Comparison of ENCODE assay signal across 17 mouse cellular contexts in genomic region chr11:5451341-5451740, GRCm38 (mm10). TPM values are rescaled to one million over a fixed set of nuclear protein-coding genes. Genes with fewer than 3 reads are reported as not detected.
A peak's percentile ranks its signal among the peaks of the same experiment; 100 is the strongest.
DNase-seq lines count a peak whose midpoint lies in the region; ATAC-seq and TF ChIP-seq lines count a peak whose summit lies in the region.
"Had no signal": no experiment of that assay in that cellular context is flagged by ENCODE, and none has a peak within 500 bp of the region (broad histone marks: within the 10 kb centered on the region; RNA-seq: fewer than 3 reads in every experiment).

No protein-coding gene starts in this region.

- H3K4me3 ChIP-seq in kidney, adult 2 months (ENCODE audit: insufficient read depth, low read depth, low read length), result no peak overlapping the region
- no peak overlapping the region for H3K4me3 ChIP-seq in lung, embryonic 14.5 days (ENCODE audit: low read depth, low read length)
- no peak overlapping the region for H3K4me3 ChIP-seq in MEL (ENCODE audit: control insufficient read depth in 1 of 2, insufficient read depth in 1 of 2, low read depth in 2 of 2, low read length in 2 of 2)
- H3K4me3 ChIP-seq in small intestine, adult 2 months (ENCODE audit: low read depth, low read length), result no peak overlapping the region
- H3K4me3 ChIP-seq: embryonic facial prominence, embryonic 13.5 days; hindbrain, embryonic 13.5 days; liver, embryonic 15.5 days had no signal

- no peaks in the 10 kb centered on the region for H3K9me3 ChIP-seq in lung, embryonic 14.5 days (ENCODE audit: low read depth, low read length)
- H3K9me3 ChIP-seq in MEL (replicated peaks; ENCODE audit: insufficient read depth, low read length), result no peaks in the 10 kb centered on the region
- H3K9me3 ChIP-seq: embryonic facial prominence, embryonic 13.5 days; hindbrain, embryonic 13.5 days; liver, embryonic 15.5 days had no signal

- no peak for TF ChIP-seq EP300 in MEL (IDR thresholded peaks at IDR 0.05; ENCODE audit: low read depth in 1 of 2, low read length in 2 of 2)

- H3K36me3 ChIP-seq in kidney, adult 2 months (ENCODE audit: control insufficient read depth, insufficient read depth, low read length), result no peaks in the 10 kb centered on the region
- H3K36me3 ChIP-seq in lung, embryonic 14.5 days (ENCODE audit: insufficient read depth), result no peaks in the 10 kb centered on the region
- no peaks in the 10 kb centered on the region for H3K36me3 ChIP-seq in MEL (ENCODE audit: control insufficient read depth in 1 of 2, insufficient read depth in 2 of 2, low read length in 2 of 2)
- H3K36me3 ChIP-seq in small intestine, adult 2 months (ENCODE audit: control insufficient read depth, insufficient read depth, low read length), result no peaks in the 10 kb centered on the region
- H3K36me3 ChIP-seq: embryonic facial prominence, embryonic 13.5 days; hindbrain, embryonic 13.5 days; liver, embryonic 15.5 days had no signal

- H3K9ac ChIP-seq in lung, embryonic 14.5 days, result no peak overlapping the region
- H3K9ac ChIP-seq in MEL (ENCODE audit: control insufficient read depth, low read depth, low read length, poor library complexity, severe bottlenecking), result no peak overlapping the region
- H3K9ac ChIP-seq: embryonic facial prominence, embryonic 13.5 days; forebrain, postnatal 0 days; hindbrain, embryonic 13.5 days; liver, embryonic 15.5 days had no signal

- no peak overlapping the region for H3K4me2 ChIP-seq in lung, embryonic 14.5 days
- H3K4me2 ChIP-seq: embryonic facial prominence, embryonic 13.5 days; hindbrain, embryonic 13.5 days; liver, embryonic 15.5 days had no signal

- H3K4me1 ChIP-seq in kidney, adult 2 months (ENCODE audit: control insufficient read depth, insufficient read depth, low read length), result peaks cover 4% of the 10 kb centered on the region; the same call in 1 of the 2 replicates
- H3K4me1 ChIP-seq in lung, embryonic 14.5 days (ENCODE audit: insufficient read depth), result no peaks in the 10 kb centered on the region
- H3K4me1 ChIP-seq in MEL (ENCODE audit: control insufficient read depth in 1 of 2, insufficient read depth in 2 of 2, low read length in 2 of 2), result no peaks in the 10 kb centered on the region
- peaks cover 3% of the 10 kb centered on the region; the same call in 1 of the 2 replicates for H3K4me1 ChIP-seq in small intestine, adult 2 months (ENCODE audit: control insufficient read depth, insufficient read depth, insufficient read length, low read length)
- H3K4me1 ChIP-seq: embryonic facial prominence, embryonic 13.5 days; hindbrain, embryonic 13.5 days had no signal

- H3K27me3 ChIP-seq in kidney, adult 2 months (replicated peaks; ENCODE audit: control insufficient read depth, insufficient read depth, low read length), result no peaks in the 10 kb centered on the region
- H3K27me3 ChIP-seq in lung, embryonic 14.5 days (ENCODE audit: insufficient read depth, low read length), result no peaks in the 10 kb centered on the region
- H3K27me3 ChIP-seq in MEL (ENCODE audit: control insufficient read depth in 1 of 2, insufficient read depth in 2 of 2, low read length in 2 of 2), result peaks cover 2 to 5% of the 10 kb centered on the region in 2 experiments; a peak in 3 of 4 replicates
- H3K27me3 ChIP-seq in small intestine, adult 2 months (ENCODE audit: control insufficient read depth, insufficient read depth, low read length), result no peaks in the 10 kb centered on the region
- H3K27me3 ChIP-seq: embryonic facial prominence, embryonic 13.5 days; hindbrain, embryonic 13.5 days had no signal

- DNase-seq in kidney, adult 2 months, result no peak
- no peak for DNase-seq in kidney, postnatal 10 days
- DNase-seq in lung, embryonic 14.5 days, result no peak
- DNase-seq in lung, adult 18-20 months, result no peak
- DNase-seq in MEL (ENCODE audit: low read depth, low spot score), result peak; percentile 59
- no peak for DNase-seq in testis, postnatal 14 days (ENCODE audit: low spot score)
- DNase-seq: adrenal gland, postnatal 14 days; cerebellum, adult 18-20 months; forebrain, postnatal 0 days; heart, adult 18-20 months; layer of hippocampus, postnatal 36 days; midbrain, embryonic 14.5 days; thymus, postnatal 14 days had no signal

- peak; percentile 53 for TF ChIP-seq RAD21 in MEL (IDR thresholded peaks at IDR 0.05; ENCODE audit: low read depth, low read length)

- no peak for ATAC-seq in lung, embryonic 14.5 days (ENCODE audit: insufficient read depth)
- ATAC-seq: forebrain, postnatal 0 days had no signal

- no peaks in the 10 kb centered on the region for H3K79me2 ChIP-seq in MEL (ENCODE audit: control insufficient read depth, insufficient read depth, low read length, poor library complexity)

- TF ChIP-seq POLR2A in kidney, adult 2 months (IDR thresholded peaks at IDR 0.05; ENCODE audit: low read depth, low read length), result no peak
- TF ChIP-seq POLR2A in MEL (IDR thresholded peaks at IDR 0.05; ENCODE audit: control insufficient read depth in 1 of 2, insufficient read depth in 1 of 2, low read depth in 1 of 2, low read length in 2 of 2, poor library complexity in 1 of 2), result no peak
- TF ChIP-seq POLR2A in small intestine, adult 2 months (IDR thresholded peaks at IDR 0.05; ENCODE audit: low read depth, low read length), result no peak

- TF ChIP-seq CTCF in kidney, adult 2 months (conservative IDR thresholded peaks at IDR 0.05; ENCODE audit: insufficient read depth, insufficient read length, low read depth, low read length), result peak; percentile 22; the same call in 1 of the 2 replicates
- TF ChIP-seq CTCF in lung, embryonic 14.5 days (IDR thresholded peaks at IDR 0.05; ENCODE audit: low read depth), result peak; percentile 39
- TF ChIP-seq CTCF in MEL (IDR thresholded peaks at IDR 0.05 in 2 of 3, conservative IDR thresholded peaks at IDR 0.05 in 1 of 3; ENCODE audit: control insufficient read depth in 1 of 3, insufficient read depth in 1 of 3, low read depth in 2 of 3, low read length in 3 of 3, poor library complexity in 1 of 3, severe bottlenecking in 1 of 3), result peak; percentile 34 to 63 (median 55)
- peak; percentile 35; the same call in 1 of the 2 replicates for TF ChIP-seq CTCF in small intestine, adult 2 months (IDR thresholded peaks at IDR 0.05; ENCODE audit: extremely low read depth, insufficient read length, insufficient replicate concordance, low read depth, low read length)

- 63% methylated on average over 4 of the region's 4 CpGs for WGBS in kidney, adult 2 months
- WGBS in lung, embryonic 14.5 days, result 59% methylated on average over 4 of the region's 4 CpGs
- 57% methylated on average over 4 of the region's 4 CpGs for WGBS in small intestine, adult 2 months

- H3K27ac ChIP-seq in kidney, adult 2 months (ENCODE audit: insufficient read depth, low read depth, low read length), result no peak overlapping the region
- H3K27ac ChIP-seq in lung, embryonic 14.5 days (ENCODE audit: low read depth), result no peak overlapping the region
- H3K27ac ChIP-seq in MEL (ENCODE audit: control insufficient read depth, low read depth, low read length), result no peak overlapping the region
- no peak overlapping the region for H3K27ac ChIP-seq in small intestine, adult 2 months (ENCODE audit: insufficient read depth, low read depth, low read length)
- H3K27ac ChIP-seq: embryonic facial prominence, embryonic 13.5 days; hindbrain, embryonic 13.5 days; liver, embryonic 15.5 days had no signal

TF ChIP-seq in MEL, 35 proteins besides CTCF, POLR2A, EP300 and RAD21:
- TF ChIP-seq SMC3 (IDR thresholded peaks at IDR 0.05; ENCODE audit: low read depth, low read length), result peak; percentile 67
- TF ChIP-seq ZC3H11A (IDR thresholded peaks at IDR 0.05; ENCODE audit: low read depth, low read length), result peak; percentile 49
- TF ChIP-seq ZNF384 (IDR thresholded peaks at IDR 0.05; ENCODE audit: low read depth, low read length), result no peak
- TF ChIP-seq MYC (IDR thresholded peaks at IDR 0.05; ENCODE audit: low read depth, low read length), result 0 out of 2 replicates have a peak, but pooled peaks have one; percentile 49

RNA-seq across cellular contexts. Expression of gene Znrf3, which starts 6.7 kb away (rescaled TPM):
- polyA plus RNA-seq in kidney, adult 2 months (2012; rRNA removed), result 6.2 and 7.7 TPM in 2 replicates
- polyA plus RNA-seq in lung, embryonic 14.5 days (2014; fragmentation: Nextera tagmentation; extraction: Ambion mirVana), result 16.8 and 18.0 TPM in 2 replicates
- 8.2 and 9.2 TPM in 2 replicates for total RNA-seq in MEL (2012; rRNA removed)
- polyA plus RNA-seq in MEL (2012; ENCODE audit: insufficient read depth in 1 of 2, insufficient read length in 2 of 2, low read depth in 1 of 2, low replicate concordance in 2 of 2, missing spikeins in 1 of 2), result 1 to 10 TPM in 1 of 2 experiments, not detected in 1; 9.0 TPM
- 2.7 and 4.1 TPM in 2 replicates for polyA plus RNA-seq in small intestine, adult 2 months (2012; rRNA removed)
